Mouse (Mus musculus): ENCODE results near the gene Hnrnpr.

Hnrnpr gene

DNA sequence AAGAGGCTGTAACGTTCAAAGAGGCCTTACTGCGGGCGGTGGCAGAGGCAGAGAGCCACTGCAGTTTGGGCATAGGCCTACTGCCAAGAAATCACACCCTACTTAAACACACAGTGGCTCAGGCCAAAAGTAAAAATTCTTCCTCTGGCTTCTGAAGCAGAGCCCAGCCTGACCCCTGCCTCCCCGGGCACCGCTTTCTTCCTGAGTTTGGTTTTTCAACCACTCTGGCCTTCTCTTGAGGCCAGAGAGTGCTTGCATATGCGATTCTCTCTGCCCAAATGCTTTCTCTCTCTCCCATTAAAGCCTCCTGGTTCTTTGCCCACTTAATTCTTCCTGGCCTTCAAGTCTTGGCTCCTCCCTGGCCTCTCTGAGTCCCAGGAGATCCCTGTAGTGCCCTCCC, 73.1 kb downstream of the Hnrnpr start:
- TF ChIP-seq NANOG (IDR thresholded peaks at IDR 0.05; ENCODE audit: borderline replicate concordance, low read length), result no peak
- 0 out of 2 replicates have a peak, but pooled peaks have one; percentile 10 for TF ChIP-seq POU5F1 (IDR thresholded peaks at IDR 0.05; ENCODE audit: borderline replicate concordance, low read length)
- TF ChIP-seq CTCF (conservative IDR thresholded peaks at IDR 0.05; ENCODE audit: low read length), result no peak
- H3K9me3 ChIP-seq (ENCODE audit: low read length), result no peaks in the 10 kb centered on the region
- no peak overlapping the region for H3K4me3 ChIP-seq (replicated peaks; ENCODE audit: low read length)
- peaks cover 7% of the 10 kb centered on the region for H3K4me1 ChIP-seq (replicated peaks; ENCODE audit: low read depth, low read length)
- H3K36me3 ChIP-seq (ENCODE audit: insufficient read depth, low read length), result no peaks in the 10 kb centered on the region
- peaks cover 5% of the 10 kb centered on the region; the same call in 1 of the 2 replicates for H3K27me3 ChIP-seq (ENCODE audit: insufficient read depth, low read length)

DNA sequence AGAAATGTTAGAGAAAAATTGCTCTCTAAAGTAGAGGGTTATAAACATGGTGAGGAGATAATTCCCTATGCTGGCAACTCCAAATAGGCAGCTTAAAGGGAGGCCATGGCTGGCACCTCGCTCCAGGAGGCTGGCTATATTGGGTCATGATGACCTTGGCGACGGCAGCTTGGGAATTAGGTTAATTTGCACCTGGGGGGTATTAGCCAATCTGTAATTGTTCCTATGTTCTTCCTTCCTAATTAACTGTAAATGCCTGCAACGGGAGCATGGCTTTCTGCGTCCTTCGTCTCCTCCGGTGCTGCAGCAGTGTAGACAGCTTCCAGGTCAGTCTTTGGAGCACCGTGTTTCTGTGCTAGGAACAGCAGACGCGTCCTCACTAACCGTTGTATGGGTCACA, 76.5 kb downstream of the Hnrnpr start:
- peaks cover 7% of the 10 kb centered on the region; the same call in 1 of the 2 replicates for H3K27me3 ChIP-seq (ENCODE audit: insufficient read depth, low read length)
- no peaks in the 10 kb centered on the region for H3K36me3 ChIP-seq (ENCODE audit: insufficient read depth, low read length)
- TF ChIP-seq NANOG (IDR thresholded peaks at IDR 0.05; ENCODE audit: borderline replicate concordance, low read length), result no peak

GRCm38 (mm10) chr4:136401806-136402205, 91.1 kb downstream of the Hnrnpr start:
- H3K4me1 ChIP-seq (replicated peaks; ENCODE audit: low read depth, low read length), result peaks cover 17% of the 10 kb centered on the region
- H3K27me3 ChIP-seq (ENCODE audit: insufficient read depth, low read length), result no peaks in the 10 kb centered on the region
- no peaks in the 10 kb centered on the region for H3K36me3 ChIP-seq (ENCODE audit: insufficient read depth, low read length)
- no peaks in the 10 kb centered on the region for H3K9me3 ChIP-seq (ENCODE audit: low read length)
- TF ChIP-seq NANOG (IDR thresholded peaks at IDR 0.05; ENCODE audit: borderline replicate concordance, low read length) (no peak), CTCF (conservative IDR thresholded peaks at IDR 0.05; ENCODE audit: low read length) (no peak), POU5F1 (IDR thresholded peaks at IDR 0.05; ENCODE audit: borderline replicate concordance, low read length) (no peak)
- H3K4me3 ChIP-seq (replicated peaks; ENCODE audit: low read length), result 0 out of 2 replicates have a peak overlapping the region, but pooled peaks have one; percentile 10

More for the DNA sequence above, 76.5 kb downstream of the Hnrnpr start:
- Histone ChIP-seq H3K4me3 (replicated peaks; ENCODE audit: low read length) (peak overlapping the region; percentile 23; the same call in 1 of the 2 replicates), H3K9me3 (ENCODE audit: low read length) (no peaks in the 10 kb centered on the region), H3K4me1 (replicated peaks; ENCODE audit: low read depth, low read length) (peaks cover 7% of the 10 kb centered on the region)

DNA sequence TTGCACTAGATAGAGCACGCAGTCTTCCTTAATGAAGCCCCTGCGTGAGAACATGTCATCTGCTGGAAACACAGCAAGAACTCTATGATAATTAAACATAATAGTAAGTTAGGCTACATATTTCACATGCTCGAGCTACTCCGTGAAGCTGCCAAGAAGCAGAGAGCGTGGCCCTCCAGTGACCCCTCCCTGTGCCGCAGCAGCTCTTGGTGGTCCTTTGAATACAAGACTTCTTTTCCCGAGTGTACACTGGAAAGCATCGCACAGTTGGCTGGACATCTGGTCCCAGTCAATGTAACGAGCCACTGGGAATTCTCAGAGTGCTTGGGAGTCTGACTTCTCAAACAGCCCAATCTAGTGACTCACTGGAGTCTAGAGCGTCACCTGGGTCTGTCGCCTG, 97.1 kb downstream of the Hnrnpr start:
- Histone ChIP-seq H3K36me3 (ENCODE audit: insufficient read depth, low read length) (no peaks in the 10 kb centered on the region), H3K27me3 (ENCODE audit: insufficient read depth, low read length) (no peaks in the 10 kb centered on the region), H3K4me1 (replicated peaks; ENCODE audit: low read depth, low read length) (peaks cover 11% of the 10 kb centered on the region), H3K4me3 (replicated peaks; ENCODE audit: low read length) (no peak overlapping the region), H3K9me3 (ENCODE audit: low read length) (0 out of 2 replicates have a peak, but pooled peaks cover 3% of the 10 kb centered on the region)
- TF ChIP-seq CTCF (conservative IDR thresholded peaks at IDR 0.05; ENCODE audit: low read length) (no peak), NANOG (IDR thresholded peaks at IDR 0.05; ENCODE audit: borderline replicate concordance, low read length) (no peak), POU5F1 (IDR thresholded peaks at IDR 0.05; ENCODE audit: borderline replicate concordance, low read length) (no peak)

Data from E14TG2a.4 (cell line).